Comparison of ENCODE assay signal across 8 mouse cellular contexts in the genomic region with DNA sequence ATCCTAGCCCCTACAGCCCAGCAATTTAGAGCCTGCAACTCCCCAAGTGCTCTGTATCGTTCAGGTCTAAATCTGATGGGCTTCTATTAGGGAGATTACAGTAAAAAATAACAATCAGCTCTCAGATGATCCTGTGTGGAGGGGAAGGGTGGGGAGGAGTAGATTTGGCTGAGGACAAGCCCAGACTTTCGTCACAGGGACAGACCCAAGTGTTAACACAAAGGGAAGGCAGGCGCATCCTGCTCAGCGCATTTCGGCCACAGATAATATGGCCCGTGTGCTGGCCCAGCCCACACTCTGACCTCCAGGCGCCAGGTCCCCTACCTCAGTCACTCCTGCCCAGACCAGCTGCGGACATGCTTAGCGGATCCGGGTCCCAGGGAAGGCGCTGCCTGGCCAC.
DNase-seq lines count a peak whose midpoint lies in the region; ATAC-seq and TF ChIP-seq lines count a peak whose summit lies in the region.

No protein-coding gene starts in this region.

- H3K4me3 ChIP-seq in bone marrow macrophage, adult 2 months (ENCODE audit: insufficient read depth, low read length): peak overlapping the region; percentile 41
- H3K4me3 ChIP-seq in embryonic facial prominence, embryonic 14.5 days (ENCODE audit: low read depth, low read length): peak overlapping the region; percentile 59
- peak overlapping the region; percentile 46 to 69 for H3K4me3 ChIP-seq in heart, embryonic 14.5 days (ENCODE audit: control insufficient read depth in 1 of 2, insufficient read depth in 1 of 2, low read depth in 1 of 2, low read length in 2 of 2)
- H3K4me3 ChIP-seq in liver, embryonic 11.5 days (ENCODE audit: low read depth, low read length): peak overlapping the region; percentile 46
- peak overlapping the region; percentile 93 for H3K4me3 ChIP-seq in myocyte

- H3K27ac ChIP-seq in bone marrow macrophage, adult 2 months (ENCODE audit: insufficient read depth, low read depth, low read length): peak overlapping the region; percentile 18; the same call in 1 of the 2 replicates
- H3K27ac ChIP-seq in embryonic facial prominence, embryonic 14.5 days (replicated peaks; ENCODE audit: low read depth, low read length): peak overlapping the region; percentile 96
- H3K27ac ChIP-seq in heart, embryonic 14.5 days (replicated peaks in 1 of 2; ENCODE audit: control insufficient read depth in 1 of 2, insufficient read depth in 1 of 2, low read depth in 2 of 2, low read length in 2 of 2): peak overlapping the region; percentile 84 to 95
- peak overlapping the region; percentile 80 for H3K27ac ChIP-seq in liver, embryonic 11.5 days (ENCODE audit: low read depth, low read length)

- peak; percentile 4 for DNase-seq in 416B (ENCODE audit: low read depth)
- DNase-seq in embryonic facial prominence, embryonic 14.5 days (ENCODE audit: low spot score): peak; percentile 94
- DNase-seq in kidney, postnatal 10 days: peak; percentile 83
- peak; percentile 55 for DNase-seq in liver, embryonic 11.5 days (ENCODE audit: low spot score)
- no peak for DNase-seq in spleen, postnatal 14 days (ENCODE audit: low spot score in 2 of 2)

- H3K79me2 ChIP-seq in myocyte (ENCODE audit: control insufficient read depth, insufficient read depth): peaks cover 67% of the 10 kb centered on the region

- H3K4me1 ChIP-seq in bone marrow macrophage, adult 2 months (ENCODE audit: control insufficient read depth, insufficient read depth, low read length): peaks cover 42% of the 10 kb centered on the region
- H3K4me1 ChIP-seq in embryonic facial prominence, embryonic 14.5 days (ENCODE audit: control insufficient read depth, insufficient read depth, low read length): peaks cover 58% of the 10 kb centered on the region
- H3K4me1 ChIP-seq in heart, embryonic 14.5 days (ENCODE audit: control insufficient read depth in 2 of 2, insufficient read depth in 2 of 2, low read length in 2 of 2): peaks cover 39 to 67% of the 10 kb centered on the region in 2 experiments
- peaks cover 11% of the 10 kb centered on the region; the same call in 1 of the 2 replicates for H3K4me1 ChIP-seq in liver, embryonic 11.5 days (replicated peaks; ENCODE audit: control insufficient read depth, insufficient read depth, low read length)

- H3ac ChIP-seq in myocyte (ENCODE audit: control insufficient read depth, insufficient read length): peak overlapping the region; percentile 3

- no peaks in the 10 kb centered on the region for H3K27me3 ChIP-seq in embryonic facial prominence, embryonic 14.5 days (replicated peaks; ENCODE audit: control insufficient read depth, insufficient read depth, low read length)
- no peaks in the 10 kb centered on the region for H3K27me3 ChIP-seq in heart, embryonic 14.5 days (ENCODE audit: control insufficient read depth, insufficient read depth, low read length)
- no peaks in the 10 kb centered on the region for H3K27me3 ChIP-seq in liver, embryonic 11.5 days (replicated peaks; ENCODE audit: control insufficient read depth, insufficient read depth, low read length)
- no peaks in the 10 kb centered on the region for H3K27me3 ChIP-seq in myocyte (ENCODE audit: control insufficient read depth, insufficient read depth, insufficient read length)

- no peak for TF ChIP-seq CTCF in bone marrow macrophage, adult 2 months (IDR thresholded peaks at IDR 0.05; ENCODE audit: low read depth, low read length)

- peak overlapping the region; percentile 84 for H3K9ac ChIP-seq in embryonic facial prominence, embryonic 14.5 days (ENCODE audit: low read depth, low read length)
- H3K9ac ChIP-seq in heart, embryonic 14.5 days (ENCODE audit: low read length): peak overlapping the region; percentile 86
- peak overlapping the region; percentile 53 for H3K9ac ChIP-seq in liver, embryonic 11.5 days (ENCODE audit: low read depth, low read length)

- 0% methylated on average over 11 of the region's 11 CpGs for WGBS in embryonic facial prominence, embryonic 14.5 days
- 2% methylated on average over 11 of the region's 11 CpGs for WGBS in heart, embryonic 14.5 days
- WGBS in liver, embryonic 11.5 days: 3% methylated on average over 11 of the region's 11 CpGs

- TF ChIP-seq POLR2A in bone marrow macrophage, adult 2 months (IDR thresholded peaks at IDR 0.05; ENCODE audit: borderline replicate concordance, low read depth, low read length): no peak
- peak; percentile 96 for TF ChIP-seq POLR2A in myocyte (IDR thresholded peaks at IDR 0.05; ENCODE audit: insufficient read length, low read depth)

- H3K4me2 ChIP-seq in embryonic facial prominence, embryonic 14.5 days (ENCODE audit: low read depth, low read length): peak overlapping the region; percentile 78
- H3K4me2 ChIP-seq in heart, embryonic 14.5 days (ENCODE audit: low read length): peak overlapping the region; percentile 68
- peak overlapping the region; percentile 58 for H3K4me2 ChIP-seq in liver, embryonic 11.5 days
- peak overlapping the region; percentile 79 for H3K4me2 ChIP-seq in myocyte (ENCODE audit: low read depth)

- peaks cover 6% of the 10 kb centered on the region; the same call in 1 of the 2 replicates for H3K9me3 ChIP-seq in embryonic facial prominence, embryonic 14.5 days (ENCODE audit: control insufficient read depth, low read length)
- peaks cover 12% of the 10 kb centered on the region for H3K9me3 ChIP-seq in heart, embryonic 14.5 days (ENCODE audit: control insufficient read depth, low read length)
- H3K9me3 ChIP-seq in liver, embryonic 11.5 days (ENCODE audit: control insufficient read depth, low read length): peaks cover 3% of the 10 kb centered on the region

- H3K36me3 ChIP-seq in embryonic facial prominence, embryonic 14.5 days (ENCODE audit: control insufficient read depth, insufficient read depth, low read length): 0 out of 2 replicates have a peak, but pooled peaks cover 4% of the 10 kb centered on the region
- peaks cover 7% of the 10 kb centered on the region for H3K36me3 ChIP-seq in heart, embryonic 14.5 days (ENCODE audit: control insufficient read depth, insufficient read depth, low read length)
- H3K36me3 ChIP-seq in liver, embryonic 11.5 days (ENCODE audit: control insufficient read depth, insufficient read depth, low read length): no peaks in the 10 kb centered on the region
- H3K36me3 ChIP-seq in myocyte (ENCODE audit: control insufficient read depth, insufficient read depth): peaks cover 15% of the 10 kb centered on the region

- peak; percentile 87 for ATAC-seq in embryonic facial prominence, embryonic 14.5 days (ENCODE audit: low read depth)
- peak; percentile 60 for ATAC-seq in heart, embryonic 14.5 days (ENCODE audit: insufficient number of reproducible peaks, insufficient read depth, low FRiP score, low read depth)
- peak; percentile 66 for ATAC-seq in liver, embryonic 11.5 days (replicated peaks; ENCODE audit: low FRiP score)

TF ChIP-seq in myocyte, 11 proteins besides CTCF, POLR2A, EP300 and RAD21:
- TF ChIP-seq REST (IDR thresholded peaks at IDR 0.05; ENCODE audit: insufficient read depth, insufficient read length) (no peak), CEBPB (IDR thresholded peaks at IDR 0.05; ENCODE audit: insufficient read depth, poor library complexity, severe bottlenecking) (0 out of 2 replicates have a peak, but pooled peaks have one; percentile 25), MYOG (IDR thresholded peaks at IDR 0.05; ENCODE audit: control insufficient read depth in 1 of 3, insufficient read depth in 1 of 3, insufficient read length in 2 of 3, low read depth in 2 of 3) (peak in 1 of 3 experiments; percentile 48), POLR2AphosphoS2 (IDR thresholded peaks at IDR 0.05; ENCODE audit: insufficient read length, low read depth) (peak; percentile 99), E2F4 (IDR thresholded peaks at IDR 0.05; ENCODE audit: insufficient read depth) (no peak)

Comparison
In these comparisons a context has a peak if more than half of its experiments do, and no peak if none do; other contexts are left out.
1. DNase-seq: peak in 416B (single experiment), embryonic facial prominence, embryonic 14.5 days (single experiment), kidney, postnatal 10 days (single experiment) and liver, embryonic 11.5 days (single experiment); none in spleen, postnatal 14 days (0 of 2).
2. H3K27ac ChIP-seq: peak in every context shown above with its lines; median percentile 96 in embryonic facial prominence, embryonic 14.5 days; 90 in heart, embryonic 14.5 days; 80 in liver, embryonic 11.5 days; 18 in bone marrow macrophage, adult 2 months.
3. H3K4me3 ChIP-seq: peak in every context shown above with its lines; median percentile 93 in myocyte; 59 in embryonic facial prominence, embryonic 14.5 days; 58 in heart, embryonic 14.5 days; 46 in liver, embryonic 11.5 days; 41 in bone marrow macrophage, adult 2 months.
4. Peak in every context shown above with its lines, with median percentiles within 50 percentile points of each other: ATAC-seq, H3K4me2 ChIP-seq and H3K9ac ChIP-seq.